Mouse (Mus musculus): ENCODE measurements around the gene Add3. TPM values are rescaled to one million over a fixed set of nuclear protein-coding genes. Genes with fewer than 3 reads are reported as not detected.

Add3 gene
- total and polyA plus RNA-seq, 3 experiments = 16.3 to 18.4 (median 16.4) TPM

DNA sequence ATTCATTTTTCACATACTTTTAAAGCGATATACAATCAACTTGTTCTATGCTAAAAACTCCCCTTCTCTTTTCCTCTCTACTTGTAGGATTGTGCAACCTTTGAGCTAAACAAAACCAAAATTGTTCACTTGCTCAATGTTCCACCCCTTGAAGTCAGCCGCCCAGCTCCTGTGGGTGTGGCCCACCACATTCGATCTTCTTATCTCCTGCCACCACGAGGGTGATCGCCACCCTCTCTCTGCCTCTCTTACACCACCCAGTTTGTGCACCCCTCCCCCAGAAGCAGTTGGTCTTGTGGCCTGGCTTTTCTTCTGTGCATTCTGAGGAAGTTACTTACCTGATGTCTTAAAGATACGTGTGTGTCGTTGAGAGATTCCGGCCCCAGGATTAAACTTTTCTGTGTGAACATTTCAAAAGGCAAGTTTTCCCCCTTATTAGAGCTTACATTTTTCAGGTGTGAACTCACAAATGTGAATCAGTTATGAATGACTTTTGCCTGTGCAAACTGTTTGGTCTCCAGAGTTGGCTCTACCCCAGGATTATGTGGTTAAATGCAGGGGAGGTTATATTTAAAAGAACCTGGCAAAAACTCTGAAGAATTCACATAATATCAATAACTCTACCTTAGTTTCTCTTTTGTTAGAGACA lies 45.4 kb downstream of the Add3 start:
- no peak overlapping the region for H3K27ac ChIP-seq (ENCODE audit: insufficient read depth, low read depth)
- H3K36me3 ChIP-seq (replicated peaks in 1 of 2; ENCODE audit: control insufficient read depth in 1 of 2, insufficient read depth in 1 of 2, low read length in 1 of 2) = no peaks in the 10 kb centered on the region
- H3K4me3 ChIP-seq (replicated peaks in 1 of 3; ENCODE audit: low read depth in 2 of 3, low read length in 2 of 3, poor library complexity in 1 of 3) = no peak overlapping the region
- TF ChIP-seq ETS1 (conservative IDR thresholded peaks at IDR 0.05; ENCODE audit: low read depth, low read length) (no peak), KAT2A (IDR thresholded peaks at IDR 0.05; ENCODE audit: insufficient replicate concordance, low read length) (no peak), HCFC1 (IDR thresholded peaks at IDR 0.05; ENCODE audit: low read depth, low read length) (no peak), POLR2AphosphoS2 (IDR thresholded peaks at IDR 0.05; ENCODE audit: low read depth, low read length) (no peak), ZKSCAN1 (IDR thresholded peaks at IDR 0.05; ENCODE audit: borderline replicate concordance, low read depth, low read length) (no peak), E2F4 (IDR thresholded peaks at IDR 0.05; ENCODE audit: insufficient replicate concordance, low read depth, low read length) (no peak), RAD21 (IDR thresholded peaks at IDR 0.05; ENCODE audit: low read depth, low read length) (no peak), JUND (conservative IDR thresholded peaks at IDR 0.05; ENCODE audit: low read depth, low read length) (no peak), MEF2A (IDR thresholded peaks at IDR 0.05; ENCODE audit: borderline replicate concordance, low read depth, low read length) (no peak), TCF12 (IDR thresholded peaks at IDR 0.05; ENCODE audit: low read depth, low read length) (no peak), UBTF (IDR thresholded peaks at IDR 0.05; ENCODE audit: low read depth, low read length) (no peak), MAX (IDR thresholded peaks at IDR 0.05; ENCODE audit: low read length) (no peak), NELFE (IDR thresholded peaks at IDR 0.05; ENCODE audit: low read depth, low read length) (no peak), GABPA (IDR thresholded peaks at IDR 0.05; ENCODE audit: insufficient replicate concordance, low read depth, low read length) (no peak)
- H3K79me2 ChIP-seq (replicated peaks; ENCODE audit: control insufficient read depth, extremely low read depth, insufficient read depth, poor library complexity, severe bottlenecking) = no peaks in the 10 kb centered on the region
- H3K27me3 ChIP-seq (replicated peaks) = no peaks in the 10 kb centered on the region
- dilution Hi-C loops (cut with MboI; ENCODE audit: extremely low pct_ligation_motif_present, extremely low pct_unique_long_range_greater_than_20kb, low sequenced_read_pairs) (no loop called here), in situ Hi-C loops (cut with MboI; ENCODE audit: low pct_ligation_motif_present, low pct_unique_long_range_greater_than_20kb, low sequenced_read_pairs) (no loop called here)
- DNase-seq (ENCODE audit: extremely low read depth) = no peak
- no peaks in the 10 kb centered on the region for H3K9me3 ChIP-seq (replicated peaks; ENCODE audit: low read length)
- H3K4me2 ChIP-seq (ENCODE audit: insufficient read depth, low read depth, poor library complexity, severe bottlenecking) = no peak overlapping the region
- H3K9ac ChIP-seq (ENCODE audit: insufficient read depth, low read depth) = no peak overlapping the region; the same call in 1 of the 2 replicates
- H3K4me1 ChIP-seq (ENCODE audit: control insufficient read depth in 1 of 2, insufficient read depth in 2 of 2) = peaks cover 3 to 43% of the 10 kb centered on the region in 2 experiments; a peak in 3 of 4 replicates

DNA sequence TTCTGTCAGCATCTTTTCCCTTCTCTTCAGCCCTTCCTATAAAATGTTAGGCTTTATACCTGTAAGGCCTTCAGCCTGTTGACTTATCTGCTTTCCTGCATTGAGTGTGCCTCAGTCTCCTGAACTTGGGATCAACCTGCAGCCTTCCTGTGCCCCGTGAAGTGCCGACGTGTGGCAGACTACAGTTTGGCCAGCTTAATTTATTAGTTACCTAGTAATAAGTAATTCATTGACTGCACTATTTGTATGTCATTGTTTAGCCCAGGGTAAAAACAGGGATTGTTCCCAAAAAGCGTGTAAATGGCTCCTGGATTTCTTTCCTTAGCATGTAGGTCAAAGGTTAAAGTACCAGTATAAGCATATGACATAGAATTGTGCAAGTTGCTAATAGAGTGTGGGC lies 46.2 kb downstream of the Add3 start:
- in situ Hi-C loops (cut with MboI; ENCODE audit: low pct_ligation_motif_present, low pct_unique_long_range_greater_than_20kb, low sequenced_read_pairs) = no loop called here
- TF ChIP-seq IRF4 (IDR thresholded peaks at IDR 0.05; ENCODE audit: low read depth, low read length) (no peak), PAX5 (IDR thresholded peaks at IDR 0.05; ENCODE audit: low read length) (no peak), POLR2A (IDR thresholded peaks at IDR 0.05; ENCODE audit: low read depth, low read length) (no peak), POLR2AphosphoS2 (IDR thresholded peaks at IDR 0.05; ENCODE audit: low read depth, low read length) (no peak), CTCF (conservative IDR thresholded peaks at IDR 0.05 in 1 of 2, IDR thresholded peaks at IDR 0.05 in 1 of 2; ENCODE audit: low read depth in 2 of 2, low read length in 2 of 2) (no peak), ETS1 (conservative IDR thresholded peaks at IDR 0.05; ENCODE audit: low read depth, low read length) (no peak), ZC3H11A (IDR thresholded peaks at IDR 0.05; ENCODE audit: low read depth, low read length) (no peak)
- Histone ChIP-seq H3K27me3 (replicated peaks) (no peaks in the 10 kb centered on the region), H3K4me3 (replicated peaks in 1 of 3; ENCODE audit: low read depth in 2 of 3, low read length in 2 of 3, poor library complexity in 1 of 3) (no peak overlapping the region), H3K27ac (ENCODE audit: insufficient read depth, low read depth) (no peak overlapping the region), H3K79me2 (replicated peaks; ENCODE audit: control insufficient read depth, extremely low read depth, insufficient read depth, poor library complexity, severe bottlenecking) (no peaks in the 10 kb centered on the region), H3K36me3 (replicated peaks in 1 of 2; ENCODE audit: control insufficient read depth in 1 of 2, insufficient read depth in 1 of 2, low read length in 1 of 2) (no peaks in the 10 kb centered on the region), H3K9me3 (replicated peaks; ENCODE audit: low read length) (no peaks in the 10 kb centered on the region), H3K4me1 (ENCODE audit: control insufficient read depth in 1 of 2, insufficient read depth in 2 of 2) (peaks cover 3 to 41% of the 10 kb centered on the region in 2 experiments; a peak in 3 of 4 replicates), H3K9ac (ENCODE audit: insufficient read depth, low read depth) (no peak overlapping the region), H3K4me2 (ENCODE audit: insufficient read depth, low read depth, poor library complexity, severe bottlenecking) (no peak overlapping the region)
- dilution Hi-C loops (cut with MboI; ENCODE audit: extremely low pct_ligation_motif_present, extremely low pct_unique_long_range_greater_than_20kb, low sequenced_read_pairs) = no loop called here
- no peak for DNase-seq (ENCODE audit: extremely low read depth)
